Mouse (Mus musculus): ENCODE results near the gene Lrrc25.
A peak's percentile ranks its signal among the peaks of the same experiment; 100 is the strongest.

The Lrrc25 gene

DNA sequence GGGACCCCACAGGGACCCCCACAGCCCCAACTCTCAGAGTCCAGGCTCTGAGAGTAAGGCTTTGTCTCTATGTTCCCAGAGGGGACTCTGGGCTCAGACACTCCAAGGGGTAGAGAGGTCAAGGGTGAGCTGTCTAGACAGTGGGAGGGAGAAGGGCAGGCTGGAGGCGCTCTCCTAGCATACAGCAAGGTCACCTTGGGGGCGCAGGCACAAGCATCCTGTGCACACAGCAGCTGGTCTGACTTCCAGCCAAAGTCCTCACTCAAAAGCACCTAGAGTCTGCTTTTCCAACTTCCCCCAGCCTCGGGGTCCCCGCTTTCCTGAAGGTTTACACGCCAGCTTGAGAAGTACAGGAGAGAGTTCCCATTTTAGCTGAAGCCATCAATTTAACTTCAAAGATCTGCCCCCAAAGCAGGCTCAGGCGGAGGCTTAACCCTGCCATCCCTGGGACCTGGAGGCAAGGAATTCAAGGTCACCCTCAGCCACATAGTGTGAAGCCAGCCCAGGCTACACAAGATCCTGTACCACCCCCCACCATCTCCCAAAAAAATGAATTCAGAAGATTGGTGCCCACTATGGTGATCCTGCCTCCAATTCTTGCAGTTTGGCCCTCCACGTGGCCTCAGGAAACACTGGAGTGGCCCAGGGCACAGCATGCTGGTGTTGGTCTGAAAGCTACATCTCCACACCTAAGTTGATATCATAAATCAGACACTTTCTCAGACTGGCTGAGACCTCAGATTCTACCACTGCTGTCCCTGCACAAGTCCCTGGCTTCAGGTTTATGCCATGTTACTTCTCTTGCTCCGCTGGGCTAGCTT lies 31.6 kb downstream of the Lrrc25 start:
- DNase-seq (ENCODE audit: low read depth, low spot score) = no peak

GRCm38 (mm10) chr8:70648164-70648442 lies 32.1 kb downstream of the Lrrc25 start:
- no peak for DNase-seq (ENCODE audit: low read depth, low spot score)

DNA sequence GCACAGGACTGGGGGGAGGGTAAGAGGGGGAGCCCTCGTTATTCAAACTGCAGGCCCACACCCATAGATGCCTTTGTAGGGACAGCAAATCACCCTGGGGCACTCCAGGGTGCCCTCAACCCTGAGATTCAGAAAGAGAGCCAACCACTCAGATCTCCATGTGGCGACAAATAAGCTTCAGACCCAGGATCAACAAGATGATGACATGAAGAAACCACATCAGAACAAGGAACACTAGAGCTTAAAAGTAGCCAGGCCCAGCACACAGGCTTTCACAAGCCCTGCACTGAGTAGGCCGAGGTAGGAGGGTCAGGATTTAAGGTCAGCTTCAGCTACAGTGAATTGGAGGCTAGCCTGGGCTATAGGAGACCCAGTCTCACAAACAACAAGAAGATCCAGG lies 33.0 kb downstream of the Lrrc25 start:
- DNase-seq (ENCODE audit: low read depth, low spot score) = no peak

DNA sequence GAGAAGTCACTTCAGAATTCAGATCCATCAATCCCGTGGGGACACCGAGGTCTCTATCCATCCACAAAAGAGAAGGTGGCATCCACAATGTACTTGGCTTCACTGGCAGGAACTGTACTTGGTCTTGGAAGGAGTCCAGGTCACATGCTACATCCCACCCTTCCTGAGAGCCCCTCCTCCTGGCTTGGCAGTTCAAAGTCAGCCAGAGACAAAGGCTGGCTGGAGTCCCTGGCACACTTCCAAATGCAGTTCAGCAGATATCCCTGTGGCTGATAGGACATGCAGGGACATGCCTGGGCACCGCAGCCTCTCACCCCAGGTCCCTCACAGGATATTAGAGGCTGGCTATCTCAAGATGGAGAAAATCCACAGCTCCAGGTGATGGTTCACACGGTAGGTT lies 33.4 kb downstream of the Lrrc25 start:
- no peak for DNase-seq (ENCODE audit: low read depth, low spot score)

DNA sequence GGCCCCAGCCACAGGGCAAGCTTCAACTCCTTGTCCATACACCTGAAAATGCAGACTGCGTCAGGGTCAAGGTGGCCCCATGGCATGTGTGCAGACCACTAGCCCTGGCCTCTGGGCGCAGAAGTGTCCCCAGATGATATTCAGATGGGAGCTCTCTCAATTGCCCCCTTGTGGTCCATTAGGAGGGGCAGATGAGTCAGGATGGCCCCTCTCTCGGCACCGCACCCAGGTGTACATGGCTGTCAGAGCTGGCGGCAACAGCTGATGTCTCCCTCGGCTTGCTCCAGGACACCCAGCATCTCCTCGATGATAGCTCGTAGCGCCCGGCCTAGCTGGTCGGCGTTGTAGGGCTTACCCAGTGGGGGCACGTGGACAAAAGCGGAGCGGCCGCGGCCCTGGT lies 34.4 kb downstream of the Lrrc25 start:
- DNase-seq (ENCODE audit: low read depth, low spot score) = no peak

DNA sequence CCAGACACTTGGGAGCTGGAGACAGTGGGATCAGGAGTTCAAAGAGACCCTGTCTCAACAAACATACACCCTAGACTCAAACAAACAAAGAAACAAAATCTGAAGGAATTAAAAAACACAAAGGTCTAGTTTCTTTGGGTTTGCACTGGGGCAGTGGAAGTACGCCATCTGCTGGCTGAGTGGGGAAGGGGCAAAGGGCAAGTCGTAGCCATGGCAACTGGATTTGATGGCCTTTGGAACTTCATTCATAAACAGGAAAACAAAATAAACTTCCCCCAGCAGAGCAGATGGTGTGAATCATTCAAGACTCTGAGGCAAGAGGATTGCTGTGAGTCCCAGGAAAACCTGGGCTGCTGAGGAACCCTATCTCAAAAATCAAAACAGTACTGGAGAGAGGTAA lies 37.3 kb downstream of the Lrrc25 start:
- no peak for DNase-seq (ENCODE audit: low read depth, low spot score)

DNA sequence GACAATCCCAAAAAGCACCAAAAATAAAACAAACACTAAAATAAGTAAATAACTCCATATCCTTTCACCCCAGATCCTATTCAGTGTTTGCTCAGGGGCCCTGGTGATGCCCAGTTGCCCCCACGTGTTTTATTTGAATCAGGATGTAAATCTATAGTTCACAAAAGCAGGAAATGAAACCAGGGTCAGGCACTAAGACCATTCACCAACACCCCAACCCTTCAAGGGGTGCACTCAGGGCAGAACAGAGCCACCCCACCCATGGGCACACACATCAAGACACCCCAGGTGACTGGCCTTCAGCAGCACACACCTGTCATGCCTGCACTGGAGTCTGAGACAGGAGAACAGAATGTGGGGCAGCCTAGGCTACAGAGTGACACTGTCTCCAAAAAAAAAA lies 38.2 kb downstream of the Lrrc25 start:
- DNase-seq (ENCODE audit: low read depth, low spot score) = no peak

GRCm38 (mm10) chr8:70655469-70655868 lies 39.5 kb downstream of the Lrrc25 start:
- DNase-seq (ENCODE audit: low read depth, low spot score) = no peak

GRCm38 (mm10) chr8:70656193-70656790 lies 40.3 kb downstream of the Lrrc25 start:
- no peak for DNase-seq (ENCODE audit: low read depth, low spot score)

DNA sequence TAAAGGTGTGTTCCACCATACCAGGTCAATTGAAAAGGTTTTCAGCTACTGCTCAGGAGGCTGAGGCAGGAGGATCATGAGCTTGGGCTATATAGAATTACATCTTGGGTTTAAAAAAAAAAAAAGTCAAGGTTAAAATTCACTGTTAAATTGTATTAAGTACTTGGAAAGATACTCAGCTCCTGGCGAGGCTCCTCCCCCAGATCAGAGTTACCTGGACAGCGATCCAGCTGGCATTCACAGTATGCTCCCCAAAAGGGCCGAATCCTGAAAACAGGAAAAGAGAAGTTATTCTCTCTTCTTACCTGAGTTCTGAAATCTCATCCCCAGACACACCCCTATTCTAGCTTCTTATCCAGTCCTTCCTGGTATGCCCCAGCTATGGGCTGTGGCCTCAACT lies 41.3 kb downstream of the Lrrc25 start:
- no peak for DNase-seq (ENCODE audit: low read depth, low spot score)

DNA sequence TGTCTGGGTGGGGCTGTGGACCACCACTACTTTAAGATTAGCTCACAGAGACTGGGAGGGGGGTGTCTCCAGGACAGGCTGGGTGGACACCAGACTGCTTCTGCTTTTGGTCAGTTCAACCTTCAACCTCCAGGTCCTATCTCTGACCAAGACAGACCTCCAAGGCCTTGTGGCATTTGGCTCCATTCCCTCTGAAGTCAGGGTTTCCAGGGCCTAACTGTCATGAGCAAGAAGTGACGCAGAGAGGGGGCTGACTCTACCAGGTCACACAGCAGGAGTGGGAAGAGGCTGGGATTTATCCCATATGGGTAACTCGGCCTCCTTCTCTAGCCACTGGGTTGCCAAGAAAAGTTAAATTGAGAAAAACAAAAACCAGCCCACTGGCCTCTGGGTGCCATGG lies 41.8 kb downstream of the Lrrc25 start:
- DNase-seq (ENCODE audit: low read depth, low spot score) = no peak

DNA sequence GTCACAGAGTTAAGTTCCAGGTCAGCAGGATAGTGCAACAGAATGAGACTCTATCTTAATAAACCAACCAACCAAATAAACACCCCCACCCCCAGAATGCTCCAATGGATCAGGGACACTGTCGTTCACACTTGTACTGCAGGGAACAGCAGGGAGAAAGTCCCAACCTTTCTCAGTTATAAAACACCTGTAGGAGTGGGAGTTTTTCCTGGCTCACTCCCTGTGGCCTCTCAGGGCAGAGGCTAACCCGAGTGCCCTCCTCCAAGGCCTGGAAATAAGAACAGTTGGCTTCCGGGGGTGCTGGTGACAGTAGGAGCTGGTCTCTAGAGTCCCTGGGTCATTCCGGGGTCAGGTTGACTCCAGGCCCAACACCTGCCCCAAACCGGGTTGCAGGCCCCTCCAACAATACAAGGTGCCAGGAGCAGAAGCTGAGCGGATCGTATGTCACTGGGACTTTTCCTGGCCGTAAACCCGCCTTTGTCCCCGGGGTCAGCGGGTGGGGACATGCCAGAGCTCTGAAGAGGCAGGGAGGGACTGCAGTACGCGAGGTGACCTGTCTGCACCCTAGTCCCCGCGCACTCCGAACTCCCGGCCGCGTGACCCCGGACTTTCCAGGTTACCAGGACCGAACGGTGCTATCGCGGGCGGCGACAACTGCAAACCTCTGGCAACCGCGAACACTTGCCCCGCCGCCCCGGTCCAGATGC lies 43.1 kb downstream of the Lrrc25 start:
- DNase-seq (ENCODE audit: low read depth, low spot score) = no peak

GRCm38 (mm10) chr8:70659604-70660272 lies 43.8 kb downstream of the Lrrc25 start:
- DNase-seq (ENCODE audit: low read depth, low spot score) = peak; percentile 68

- DNase-seq (ENCODE audit: low read depth, low spot score) = no peak
These were observed 44.3 kb downstream of the Lrrc25 start, which contains the start of gene Pgpep1 for GRCm38 (mm10) chr8:70660273-70660725. TSS of gene Pgpep1 (minus strand) at chr8:70660388.

GRCm38 (mm10) chr8:70663691-70664090 lies 47.7 kb downstream of the Lrrc25 start:
- no peak for DNase-seq (ENCODE audit: low read depth, low spot score)

- no peak for DNase-seq (ENCODE audit: low read depth, low spot score)
These were observed 48.7 kb downstream of the Lrrc25 start for GRCm38 (mm10) chr8:70664631-70665030.

- DNase-seq (ENCODE audit: low read depth, low spot score) = no peak
These were observed 49.6 kb downstream of the Lrrc25 start for GRCm38 (mm10) chr8:70665599-70665998.

DNA sequence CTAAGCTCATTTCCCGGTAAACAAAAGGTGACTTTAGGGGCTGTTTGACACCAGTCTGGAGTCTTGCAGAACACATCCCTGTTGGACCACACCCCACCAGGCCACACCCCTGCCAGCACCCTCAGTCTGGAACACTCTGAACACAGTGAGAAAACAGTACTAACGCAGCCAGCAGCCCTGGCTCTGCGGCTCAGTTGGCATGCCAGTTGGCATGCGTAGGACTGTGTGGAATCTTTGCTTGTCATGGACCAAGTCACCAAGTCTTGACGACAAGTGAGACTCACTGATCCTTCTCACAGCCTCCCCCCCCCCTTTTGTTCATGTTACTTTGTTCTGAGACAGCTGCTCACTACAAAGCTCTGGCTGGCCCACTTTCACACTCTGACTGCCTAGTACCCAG lies 51.1 kb downstream of the Lrrc25 start:
- DNase-seq (ENCODE audit: low read depth, low spot score) = no peak
